Comparison of ENCODE assay signal across 21 mouse cellular contexts in genomic region chr2:33223656-33224358, GRCm38 (mm10). TPM values are rescaled to one million over a fixed set of nuclear protein-coding genes. Genes with fewer than 3 reads are reported as not detected.
DNase-seq lines count a peak whose midpoint lies in the region; ATAC-seq and TF ChIP-seq lines count a peak whose summit lies in the region.
"Had no signal": no experiment of that assay in that cellular context is flagged by ENCODE, and none has a peak within 500 bp of the region (broad histone marks: within the 10 kb centered on the region; RNA-seq: fewer than 3 reads in every experiment).

No protein-coding gene starts in this region.

- no peaks in the 10 kb centered on the region for H3K27me3 ChIP-seq in heart, embryonic 10.5 days (ENCODE audit: insufficient read depth, poor library complexity, severe bottlenecking)
- H3K27me3 ChIP-seq in kidney, embryonic 15.5 days = no peaks in the 10 kb centered on the region
- no peaks in the 10 kb centered on the region for H3K27me3 ChIP-seq in lung, embryonic 15.5 days
- no peaks in the 10 kb centered on the region for H3K27me3 ChIP-seq in lung, postnatal 0 days (replicated peaks; ENCODE audit: insufficient read depth, low read length)
- no peaks in the 10 kb centered on the region for H3K27me3 ChIP-seq in stomach, postnatal 0 days (ENCODE audit: control insufficient read depth, insufficient read depth, low read length)
- H3K27me3 ChIP-seq: midbrain, embryonic 12.5 days had no signal

- TF ChIP-seq EP300 in lung, postnatal 0 days (IDR thresholded peaks at IDR 0.05) = no peak
- TF ChIP-seq EP300 in stomach, postnatal 0 days (optimal IDR thresholded peaks at IDR 0.05) = no peak

- H3K9ac ChIP-seq in kidney, embryonic 15.5 days = no peak overlapping the region
- H3K9ac ChIP-seq in lung, embryonic 15.5 days = no peak overlapping the region
- no peak overlapping the region for H3K9ac ChIP-seq in lung, postnatal 0 days (replicated peaks; ENCODE audit: low read depth)
- no peak overlapping the region for H3K9ac ChIP-seq in stomach, postnatal 0 days (ENCODE audit: low read length)
- H3K9ac ChIP-seq: liver, embryonic 14.5 days; midbrain, embryonic 12.5 days had no signal

- 66% methylated on average over 10 of the region's 10 CpGs for WGBS in heart, embryonic 10.5 days
- WGBS in kidney, embryonic 15.5 days = 54% methylated on average over 10 of the region's 10 CpGs
- WGBS in lung, embryonic 15.5 days = 59% methylated on average over 10 of the region's 10 CpGs
- 59% methylated on average over 10 of the region's 10 CpGs for WGBS in lung, postnatal 0 days
- WGBS in stomach, postnatal 0 days = 52% methylated on average over 10 of the region's 10 CpGs

- no peak overlapping the region for H3K4me3 ChIP-seq in heart, embryonic 10.5 days
- H3K4me3 ChIP-seq in kidney, embryonic 15.5 days (replicated peaks) = no peak overlapping the region
- H3K4me3 ChIP-seq in lung, embryonic 15.5 days = no peak overlapping the region
- no peak overlapping the region for H3K4me3 ChIP-seq in lung, postnatal 0 days (ENCODE audit: low read depth, low read length)
- H3K4me3 ChIP-seq in embryonic fibroblast, embryonic 13.5 days (ENCODE audit: insufficient read depth, low read length) = no peak overlapping the region
- no peak overlapping the region for H3K4me3 ChIP-seq in stomach, postnatal 0 days (ENCODE audit: low read depth, low read length)
- H3K4me3 ChIP-seq: forebrain, embryonic 10.5 days; hindbrain, embryonic 10.5 days; midbrain, embryonic 12.5 days had no signal

- no peak for DNase-seq in heart, embryonic 10.5 days (ENCODE audit: low spot score)
- no peak for DNase-seq in heart, postnatal 4 days
- DNase-seq in kidney, adult 18-20 months = no peak
- DNase-seq in lung, postnatal 0 days (ENCODE audit: low spot score) = no peak
- no peak for DNase-seq in stomach, postnatal 0 days (ENCODE audit: low spot score)
- DNase-seq: adrenal gland, postnatal 36 days; cerebellum, adult 9-10 months; gastrocnemius, postnatal 25 days; lung, postnatal 10 days; right cerebral cortex, postnatal 4 days; thymus, postnatal 36 days had no signal

- no peak for ATAC-seq in kidney, embryonic 15.5 days (replicated peaks; ENCODE audit: low FRiP score)
- no peak for ATAC-seq in lung, embryonic 15.5 days (ENCODE audit: borderline replicate concordance, extremely low read depth, low FRiP score, low TSS enrichment)
- no peak for ATAC-seq in lung, postnatal 0 days
- no peak for ATAC-seq in stomach, postnatal 0 days (ENCODE audit: low FRiP score, low TSS enrichment)
- ATAC-seq: CD4-positive, CD25-positive, alpha-beta regulatory T cell, adult 4 months; forebrain, embryonic 16.5 days; intestine, postnatal 0 days had no signal

- H3K4me1 ChIP-seq in heart, embryonic 10.5 days = peaks cover 69% of the 10 kb centered on the region
- peaks cover 65% of the 10 kb centered on the region for H3K4me1 ChIP-seq in kidney, embryonic 15.5 days
- peaks cover 31% of the 10 kb centered on the region for H3K4me1 ChIP-seq in lung, embryonic 15.5 days
- no peaks in the 10 kb centered on the region for H3K4me1 ChIP-seq in lung, postnatal 0 days (ENCODE audit: insufficient read depth, low read depth, low read length)
- H3K4me1 ChIP-seq in embryonic fibroblast, embryonic 13.5 days (ENCODE audit: control insufficient read depth, insufficient read depth, low read length) = peaks cover 26% of the 10 kb centered on the region
- H3K4me1 ChIP-seq in stomach, postnatal 0 days (replicated peaks; ENCODE audit: control insufficient read depth, insufficient read depth) = no peaks in the 10 kb centered on the region

- no peaks in the 10 kb centered on the region for H3K9me3 ChIP-seq in heart, embryonic 10.5 days
- no peaks in the 10 kb centered on the region for H3K9me3 ChIP-seq in kidney, embryonic 15.5 days (replicated peaks)
- H3K9me3 ChIP-seq in lung, embryonic 15.5 days = no peaks in the 10 kb centered on the region
- no peaks in the 10 kb centered on the region for H3K9me3 ChIP-seq in lung, postnatal 0 days (ENCODE audit: low read length)
- no peaks in the 10 kb centered on the region for H3K9me3 ChIP-seq in stomach, postnatal 0 days (ENCODE audit: control insufficient read depth, low read length)
- H3K9me3 ChIP-seq: forebrain, embryonic 10.5 days; hindbrain, embryonic 10.5 days; midbrain, embryonic 12.5 days had no signal

- no peak for TF ChIP-seq POLR2A in embryonic fibroblast, embryonic 13.5 days (IDR thresholded peaks at IDR 0.05; ENCODE audit: low read depth, low read length)

- H3K27ac ChIP-seq in heart, embryonic 10.5 days = 0 out of 2 replicates have a peak overlapping the region, but pooled peaks have one; percentile 44
- H3K27ac ChIP-seq in kidney, embryonic 15.5 days = peak overlapping the region; percentile 52
- H3K27ac ChIP-seq in lung, embryonic 15.5 days = peak overlapping the region; percentile 37; the same call in 1 of the 2 replicates
- H3K27ac ChIP-seq in lung, postnatal 0 days (ENCODE audit: low read length) = no peak overlapping the region
- H3K27ac ChIP-seq in embryonic fibroblast, embryonic 13.5 days (ENCODE audit: insufficient read depth, low read length) = peak overlapping the region; percentile 1; the same call in 1 of the 2 replicates
- no peak overlapping the region for H3K27ac ChIP-seq in stomach, postnatal 0 days (replicated peaks)
- H3K27ac ChIP-seq: forebrain, embryonic 10.5 days; hindbrain, embryonic 10.5 days; liver, embryonic 14.5 days; midbrain, embryonic 12.5 days had no signal

- H3K4me2 ChIP-seq in kidney, embryonic 15.5 days = no peak overlapping the region
- no peak overlapping the region for H3K4me2 ChIP-seq in lung, embryonic 15.5 days
- H3K4me2 ChIP-seq in lung, postnatal 0 days (replicated peaks; ENCODE audit: low read depth, low read length) = no peak overlapping the region
- H3K4me2 ChIP-seq in stomach, postnatal 0 days (replicated peaks; ENCODE audit: low read depth) = no peak overlapping the region
- H3K4me2 ChIP-seq: midbrain, embryonic 12.5 days had no signal

- TF ChIP-seq CTCF in lung, postnatal 0 days (IDR thresholded peaks at IDR 0.05) = no peak
- no peak for TF ChIP-seq CTCF in embryonic fibroblast, embryonic 13.5 days (IDR thresholded peaks at IDR 0.05; ENCODE audit: borderline replicate concordance, insufficient read depth, low read length)
- TF ChIP-seq CTCF in stomach, postnatal 0 days (IDR thresholded peaks at IDR 0.05; ENCODE audit: low read depth) = no peak

- peaks cover 55% of the 10 kb centered on the region for H3K36me3 ChIP-seq in heart, embryonic 10.5 days
- peaks cover 9% of the 10 kb centered on the region for H3K36me3 ChIP-seq in kidney, embryonic 15.5 days
- peaks cover 3% of the 10 kb centered on the region; the same call in 1 of the 2 replicates for H3K36me3 ChIP-seq in lung, embryonic 15.5 days
- H3K36me3 ChIP-seq in lung, postnatal 0 days (ENCODE audit: insufficient read depth, low read length) = no peaks in the 10 kb centered on the region
- 0 out of 2 replicates have a peak, but pooled peaks cover 3% of the 10 kb centered on the region for H3K36me3 ChIP-seq in stomach, postnatal 0 days (ENCODE audit: control insufficient read depth, insufficient read depth, low read length)

RNA-seq across cellular contexts. Expression of gene Angptl2, which starts 7.9 kb away (rescaled TPM):
- polyA plus RNA-seq in heart, embryonic 10.5 days (2016; fragmentation: Nextera tagmentation; extraction: Ambion mirVana) = 40.4 and 49.8 TPM in 2 replicates
- 100 to 1,000 TPM; 108 to 126 TPM for total RNA-seq in heart, postnatal 4 days (2021)
- polyA plus RNA-seq in kidney, embryonic 15.5 days (2015; fragmentation: Nextera tagmentation; extraction: Ambion mirVana) = 35.0 and 40.9 TPM in 2 replicates
- polyA plus RNA-seq in lung, embryonic 15.5 days (2015; fragmentation: Nextera tagmentation; extraction: Ambion mirVana) = 32.2 and 34.1 TPM in 2 replicates
- polyA plus RNA-seq in lung, postnatal 0 days (2015; fragmentation: Nextera tagmentation; extraction: Ambion mirVana) = 28.6 and 33.8 TPM in 2 replicates
- 116 and 161 TPM in 2 replicates for polyA plus RNA-seq in embryonic fibroblast, embryonic 13.5 days (2011; ENCODE audit: insufficient read length, low read depth, missing spikeins)
- polyA plus RNA-seq in stomach, postnatal 0 days (2015; fragmentation: Nextera tagmentation; extraction: Ambion mirVana) = 35.3 and 37.3 TPM in 2 replicates

Comparison
In these comparisons a context has a peak if more than half of its experiments do, and no peak if none do; other contexts are left out.
1. H3K27ac ChIP-seq: peak in heart, embryonic 10.5 days (single experiment), kidney, embryonic 15.5 days (single experiment), lung, embryonic 15.5 days (single experiment) and embryonic fibroblast, embryonic 13.5 days (single experiment); none in lung, postnatal 0 days (single experiment) and stomach, postnatal 0 days (single experiment).